Mouse (Mus musculus) erythroblast, embryonic 14.5 days (primary cell): ENCODE measurements around the gene Lrig1.

Source experiments
- GATA1 ChIP-seq: IDR thresholded peaks from 2 replicates; pipeline ENCODE4 v1.6.1; 2012; ENCODE audit warnings: low read length, inconsistent platforms, mixed read lengths
- TAL1 ChIP-seq: IDR thresholded peaks from 3 replicates; pipeline ENCODE4 v1.6.1; 2012; ENCODE audit warnings: low read length, inconsistent platforms, mixed read lengths

DNA sequence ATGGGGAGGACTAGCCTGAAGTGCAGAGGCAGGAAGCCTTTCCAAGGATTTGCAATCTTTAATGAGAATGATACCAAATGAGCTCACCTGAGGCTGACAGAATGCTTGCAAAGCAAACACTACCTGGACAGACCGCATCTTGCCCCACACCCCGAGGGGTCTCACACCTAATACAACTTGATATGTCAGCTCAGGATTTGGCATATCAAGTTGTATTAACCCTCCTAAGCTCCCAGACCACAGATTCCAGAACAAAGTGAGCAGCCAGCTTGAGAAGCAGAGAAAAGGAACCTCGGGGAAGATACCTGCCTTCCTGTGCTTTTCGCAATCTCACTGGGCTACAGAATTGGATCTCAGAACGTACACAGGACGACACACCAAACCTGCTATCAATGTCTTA lies 53.1 kb downstream of the Lrig1 start:
- TF ChIP-seq TAL1 (no peak), GATA1 (no peak)
